Mouse (Mus musculus) CH12.LX (cell line): ENCODE measurements around the gene Rtel1. TPM values are rescaled to one million over a fixed set of nuclear protein-coding genes. Genes with fewer than 3 reads are reported as not detected.
A peak's percentile ranks its signal among the peaks of the same experiment; 100 is the strongest.

Source experiments
- DNase-seq: peaks from one replicate; pipeline ENCODE4 v3.0.0-alpha.2; 2013; ENCODE audit errors: extremely low read depth
- H3K27ac ChIP-seq: 2 replicates; pipeline ENCODE4 v1.5.1; 2012; ENCODE audit warnings: low read depth, mild to moderate bottlenecking, control low read depth, moderate library complexity; ENCODE audit not compliant: insufficient read depth
- H3K27me3 ChIP-seq: replicated peaks from 2 replicates; pipeline ENCODE3; 2012; ENCODE audit warnings: inconsistent platforms
- H3K36me3 ChIP-seq, 2 experiments: replicated peaks in 1 of 2; 2 replicates each; pipeline versions ENCODE3 to v1.6.1; 2012; ENCODE audit warnings: inconsistent platforms in 1 of 2, low read length in 1 of 2, mild to moderate bottlenecking in 1 of 2, mixed read lengths in 1 of 2, moderate library complexity in 1 of 2; ENCODE audit not compliant: control insufficient read depth in 1 of 2, insufficient read depth in 1 of 2
- H3K4me1 ChIP-seq, 2 experiments: 2 replicates each; pipeline ENCODE4 v1.6.1; 2012; ENCODE audit warnings: inconsistent platforms in 1 of 2, moderate library complexity in 1 of 2; ENCODE audit not compliant: insufficient read depth in 2 of 2, control insufficient read depth in 1 of 2
- H3K4me2 ChIP-seq: 2 replicates; pipeline ENCODE4 v1.6.1; 2012; ENCODE audit warnings: low read depth, mild to moderate bottlenecking, control low read depth; ENCODE audit not compliant: poor library complexity, insufficient read depth, severe bottlenecking
- H3K4me3 ChIP-seq, 3 experiments: fragments of 150-350 bp in 1 of 3; sonication (generic) in 1 of 3; replicated peaks in 1 of 3; 2 replicates each; pipeline versions ENCODE3 to v1.5.1; 2011 to 2012; ENCODE audit warnings: low read depth in 2 of 3, low read length in 2 of 3, mild to moderate bottlenecking in 2 of 3, moderate library complexity in 2 of 3, control low read depth in 1 of 3, improper control_type of control experiment in 1 of 3, inconsistent platforms in 1 of 3, mixed read lengths in 1 of 3; ENCODE audit not compliant: poor library complexity in 1 of 3
- H3K79me2 ChIP-seq: replicated peaks from 2 replicates; pipeline ENCODE4 v1.6.1; 2012; ENCODE audit warnings: mild to moderate bottlenecking, moderate library complexity; ENCODE audit not compliant: control insufficient read depth, poor library complexity, insufficient read depth, severe bottlenecking; ENCODE audit errors: extremely low read depth
- H3K9ac ChIP-seq: 2 replicates; pipeline ENCODE4 v1.6.1; 2012; ENCODE audit warnings: low read depth, mild to moderate bottlenecking, control low read depth, moderate library complexity; ENCODE audit not compliant: insufficient read depth
- H3K9me3 ChIP-seq: replicated peaks from 2 replicates; pipeline ENCODE3; 2012; ENCODE audit warnings: low read length, inconsistent platforms, mixed read lengths
- BHLHE40 ChIP-seq: IDR thresholded peaks from 2 replicates; pipeline ENCODE4 v1.6.1; 2011; ENCODE audit warnings: mild to moderate bottlenecking, low read depth, low read length, improper control_type of control experiment
- CHD1 ChIP-seq: IDR thresholded peaks from 2 replicates; pipeline ENCODE4 v1.6.1; 2012; ENCODE audit warnings: low read depth, low read length, improper control_type of control experiment, inconsistent platforms
- E2F4 ChIP-seq: IDR thresholded peaks from 2 replicates; pipeline ENCODE4 v1.6.1; 2011; ENCODE audit warnings: low read depth, low read length, improper control_type of control experiment; ENCODE audit not compliant: insufficient replicate concordance
- EP300 ChIP-seq: IDR thresholded peaks from 2 replicates; pipeline ENCODE4 v1.6.1; 2011; ENCODE audit warnings: low read length, improper control_type of control experiment
- ETS1 ChIP-seq: conservative IDR thresholded peaks from 2 replicates; pipeline ENCODE4 v1.6.1; 2012; ENCODE audit warnings: low read depth, mild to moderate bottlenecking, inconsistent platforms, low read length, improper control_type of control experiment, moderate library complexity
- HCFC1 ChIP-seq: IDR thresholded peaks from 2 replicates; pipeline ENCODE4 v1.6.1; 2012; ENCODE audit warnings: low read depth, mild to moderate bottlenecking, inconsistent platforms, low read length, improper control_type of control experiment
- JUN ChIP-seq: IDR thresholded peaks from 2 replicates; pipeline ENCODE4 v1.6.1; 2011; ENCODE audit warnings: low read depth, mild to moderate bottlenecking, low read length, improper control_type of control experiment, moderate library complexity; ENCODE audit not compliant: insufficient read depth
- JUND ChIP-seq: conservative IDR thresholded peaks from 2 replicates; pipeline ENCODE4 v1.6.1; 2011; ENCODE audit warnings: low read depth, low read length, improper control_type of control experiment
- MAZ ChIP-seq: IDR thresholded peaks from 2 replicates; pipeline ENCODE4 v1.6.1; 2012; ENCODE audit warnings: low read depth, mild to moderate bottlenecking, inconsistent platforms, low read length, improper control_type of control experiment, moderate library complexity
- MEF2A ChIP-seq: IDR thresholded peaks from 2 replicates; pipeline ENCODE4 v1.6.1; 2014; ENCODE audit warnings: low read depth, mild to moderate bottlenecking, inconsistent platforms, low read length, improper control_type of control experiment, borderline replicate concordance
- MXI1 ChIP-seq: IDR thresholded peaks from 2 replicates; pipeline ENCODE4 v1.6.1; 2011; ENCODE audit warnings: mild to moderate bottlenecking, low read depth, low read length, improper control_type of control experiment
- MYC ChIP-seq: IDR thresholded peaks from 2 replicates; pipeline ENCODE4 v1.6.1; 2011; ENCODE audit warnings: low read depth, mild to moderate bottlenecking, improper control_type of control experiment, low read length
- PAX5 ChIP-seq: IDR thresholded peaks from 2 replicates; pipeline ENCODE4 v1.6.1; 2012; ENCODE audit warnings: low read length, inconsistent platforms, mixed read lengths
- POLR2AphosphoS2 ChIP-seq: IDR thresholded peaks from 2 replicates; pipeline ENCODE4 v1.6.1; 2011; ENCODE audit warnings: low read depth, low read length, improper control_type of control experiment
- RCOR1 ChIP-seq: conservative IDR thresholded peaks from 2 replicates; pipeline ENCODE4 v1.6.1; 2012; ENCODE audit warnings: low read depth, mild to moderate bottlenecking, inconsistent platforms, low read length, improper control_type of control experiment
- SIN3A ChIP-seq: IDR thresholded peaks from 2 replicates; pipeline ENCODE4 v1.6.1; 2012; ENCODE audit warnings: low read length, improper control_type of control experiment, inconsistent platforms
- TCF12 ChIP-seq: IDR thresholded peaks from 2 replicates; pipeline ENCODE4 v1.6.1; 2014; ENCODE audit warnings: low read depth, mild to moderate bottlenecking, inconsistent platforms, low read length, improper control_type of control experiment
- UBTF ChIP-seq: IDR thresholded peaks from 2 replicates; pipeline ENCODE4 v1.6.1; 2012; ENCODE audit warnings: low read depth, mild to moderate bottlenecking, inconsistent platforms, low read length, improper control_type of control experiment, moderate library complexity
- ZKSCAN1 ChIP-seq: IDR thresholded peaks from 2 replicates; pipeline ENCODE4 v1.6.1; 2012; ENCODE audit warnings: low read depth, inconsistent platforms, low read length, improper control_type of control experiment, borderline replicate concordance
- ZNF384 ChIP-seq: IDR thresholded peaks from 2 replicates; pipeline ENCODE4 v1.6.1; 2012; ENCODE audit warnings: low read depth, low read length, improper control_type of control experiment, inconsistent platforms
- dilution Hi-C: fragments of 300-500 bp; cut with MboI; formaldehyde crosslinking; loops from 2 replicates; pipeline ENCODE4 v1.14.3; 2020; ENCODE audit warnings: low sequenced_read_pairs; ENCODE audit not compliant: extremely low pct_unique_long_range_greater_than_20kb, extremely low pct_ligation_motif_present
- in situ Hi-C: fragments of 300-500 bp; cut with MboI; formaldehyde crosslinking; loops from 3 replicates; pipeline ENCODE4 v1.14.3; 2019; ENCODE audit warnings: low sequenced_read_pairs, low pct_ligation_motif_present, low pct_unique_long_range_greater_than_20kb, mixed read lengths
- polyA plus RNA-seq: library from polyadenylated mRNA; unstranded; fragments of >175 nt; gene quantifications from 2 replicates; pipeline ENCODE4 v1.2.1, GENCODE M21; 2012; ENCODE audit warnings: low read depth; ENCODE audit not compliant: insufficient read length
- total RNA-seq, 2 experiments: library from RNA; depleted of rRNA; stranded (reverse); fragments of 300-350 nt in 1 of 2; fragments of >200 nt in 1 of 2; gene quantifications; 2 replicates each; pipeline ENCODE4 v1.2.3; 2012 to 2014

Gene Rtel1
- total and polyA plus RNA-seq, 3 experiments, result 65.4 to 89.2 (median 67.6) TPM

- peaks cover 5 to 33% of the 10 kb centered on the region in 2 experiments for H3K4me1 ChIP-seq
- H3K4me2 ChIP-seq, result peak overlapping the region; percentile 93
- in situ Hi-C loops, result loop anchor here (10.0 to 25.0 kb wide), 2 partner anchors 179 to 652 kb away; partner anchors contain the start of genes Dido1, Gid8 and Ppdpf
- H3K79me2 ChIP-seq, result peaks cover 51% of the 10 kb centered on the region
- peaks cover 39 to 56% of the 10 kb centered on the region in 2 experiments for H3K36me3 ChIP-seq
- no peaks in the 10 kb centered on the region for H3K27me3 ChIP-seq
- no peak for TF ChIP-seq UBTF
- no peak for TF ChIP-seq POLR2AphosphoS2
- TF ChIP-seq E2F4, result no peak
- TF ChIP-seq ZKSCAN1, result no peak
- TF ChIP-seq MEF2A, result no peak
- TF ChIP-seq PAX5, result no peak
- no peak for TF ChIP-seq SIN3A
- TF ChIP-seq BHLHE40, result no peak
- no peak for TF ChIP-seq ETS1
- no peak for TF ChIP-seq TCF12
- no peak for TF ChIP-seq ZNF384
- no peaks in the 10 kb centered on the region for H3K9me3 ChIP-seq
- no peak for DNase-seq
- dilution Hi-C loops, result no loop called here
- H3K4me3 ChIP-seq, result peak overlapping the region; percentile 68 to 89 (median 86)
- H3K9ac ChIP-seq, result peak overlapping the region; percentile 81
- H3K27ac ChIP-seq, result no peak overlapping the region
These were observed 44.4 kb downstream of the Rtel1 start for GRCm38 (mm10) chr2:181363946-181364345.

GRCm38 (mm10) chr2:181364487-181364859 lies 44.9 kb downstream of the Rtel1 start:
- TF ChIP-seq ZNF384 (no peak), CHD1 (no peak), MXI1 (no peak), JUN (no peak), HCFC1 (no peak), MYC (no peak), ZKSCAN1 (no peak), EP300 (no peak), MAZ (no peak), BHLHE40 (no peak), MEF2A (no peak), E2F4 (no peak), JUND (no peak), RCOR1 (no peak)
- in situ Hi-C loops (loop anchor here (10.0 to 25.0 kb wide), 2 partner anchors 180 to 652 kb away; partner anchors contain the start of genes Dido1, Gid8 and Ppdpf), dilution Hi-C loops (no loop called here)
- H3K4me1 ChIP-seq, result peaks cover 5 to 33% of the 10 kb centered on the region in 2 experiments
- peaks cover 56% of the 10 kb centered on the region for H3K79me2 ChIP-seq
- no peak overlapping the region for H3K27ac ChIP-seq
- H3K9ac ChIP-seq, result peak overlapping the region; percentile 81
- DNase-seq, result no peak
- H3K4me2 ChIP-seq, result peak overlapping the region; percentile 93
- no peaks in the 10 kb centered on the region for H3K27me3 ChIP-seq
- no peaks in the 10 kb centered on the region for H3K9me3 ChIP-seq
- H3K4me3 ChIP-seq, result peak overlapping the region; percentile 68 to 89 (median 86)
- peaks cover 33 to 56% of the 10 kb centered on the region in 2 experiments for H3K36me3 ChIP-seq
